Mouse (Mus musculus): Measurements from ENCODE around the gene Scgb1b30. TPM values are rescaled to one million over a fixed set of nuclear protein-coding genes. Genes with fewer than 3 reads are reported as not detected.

Gene Scgb1b30
- polyA plus RNA-seq, 1 experiment from 2014 or later: not detected

DNA sequence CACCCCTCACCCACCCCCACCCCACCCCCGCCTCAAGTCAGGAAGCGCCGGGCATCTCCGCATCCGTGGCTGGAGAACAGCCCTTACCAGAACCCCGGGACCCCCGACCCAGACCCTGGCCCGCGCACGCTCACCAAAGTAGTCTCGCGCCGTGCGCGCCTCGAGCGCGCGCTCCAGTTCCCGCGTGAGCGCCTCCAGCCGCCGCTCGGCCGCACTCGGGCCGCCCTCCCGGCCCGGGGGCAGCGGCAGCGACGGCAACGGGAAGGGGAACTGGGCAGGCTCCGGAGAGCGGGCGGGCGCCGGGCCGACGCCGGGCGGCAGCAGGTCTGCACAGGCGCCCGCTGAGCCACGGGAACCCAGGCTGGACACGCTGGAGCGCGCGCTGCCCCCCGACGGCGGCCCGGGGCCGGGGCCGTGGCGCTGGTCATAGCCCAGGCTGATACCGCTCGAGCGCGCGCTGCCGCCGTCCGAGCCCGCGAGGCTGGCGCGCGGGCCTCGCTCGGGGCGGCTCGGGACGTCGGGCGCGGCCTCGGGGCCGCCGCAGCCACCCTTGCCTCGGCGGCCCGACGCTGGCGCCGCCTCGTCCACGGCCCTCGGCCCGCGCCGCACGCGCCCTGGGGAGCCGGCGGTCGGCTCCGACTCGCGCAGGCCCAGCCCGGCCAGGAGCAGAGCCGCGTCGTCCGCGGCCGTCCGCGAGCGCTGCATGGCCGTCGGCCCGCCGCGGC is 37.3 kb downstream of the Scgb1b30 start:
- Histone ChIP-seq H3K27ac (peak overlapping the region; percentile 85), H3K9ac (peak overlapping the region; percentile 84), H3K27me3 (no peaks in the 10 kb centered on the region), H3K4me1 (peaks cover 27% of the 10 kb centered on the region), H3K4me2 (peak overlapping the region; percentile 66), H3K36me3 (no peaks in the 10 kb centered on the region), H3K9me3 (no peaks in the 10 kb centered on the region), H3K4me3 (peak overlapping the region; percentile 72)
- peak; percentile 64 for ATAC-seq (ENCODE audit: borderline replicate concordance, extremely low read depth, low FRiP score, low TSS enrichment)
- under 1% methylated on average over 96 of the region's 116 CpGs for WGBS

DNA sequence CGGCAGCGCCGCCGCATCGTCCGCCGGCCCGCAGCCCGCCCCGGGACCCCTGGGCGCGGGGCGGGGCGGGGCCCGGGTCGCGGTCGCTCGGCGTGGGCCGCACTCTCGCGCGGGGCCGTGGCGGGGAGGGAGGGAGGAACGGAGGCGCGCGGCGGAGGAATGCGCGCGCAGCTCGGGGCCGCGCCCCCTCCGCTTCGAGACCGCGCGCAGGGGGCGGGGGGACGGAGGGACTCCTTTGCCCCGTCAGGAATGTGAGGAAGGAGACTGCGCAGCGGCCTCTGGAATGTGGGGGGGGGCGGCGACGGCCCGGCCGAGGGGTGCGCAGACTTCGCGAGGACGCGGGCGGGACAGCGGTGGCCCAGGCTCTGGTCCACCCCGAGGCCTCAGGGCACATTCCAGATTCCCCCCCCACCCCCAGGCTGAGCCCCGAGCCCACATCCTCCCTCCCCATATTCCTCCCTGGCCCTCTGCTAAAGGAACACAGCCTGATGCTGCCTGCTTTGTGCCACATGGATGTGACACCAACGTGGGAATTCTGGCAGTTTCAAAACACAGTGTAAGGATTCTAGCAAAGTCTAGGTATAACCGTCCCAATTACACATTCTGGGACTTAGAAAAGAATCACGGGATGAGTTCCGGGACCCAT is 38.0 kb downstream of the Scgb1b30 start, which contains the start of gene Wtip:
TSS of gene Wtip (minus strand) at position 152 of the 646 bp plus-strand sequence.
- no peaks in the 10 kb centered on the region for H3K9me3 ChIP-seq
- peak; percentile 92 for ATAC-seq (ENCODE audit: borderline replicate concordance, extremely low read depth, low FRiP score, low TSS enrichment)
- WGBS: 4% methylated on average over 45 of the region's 65 CpGs

DNA sequence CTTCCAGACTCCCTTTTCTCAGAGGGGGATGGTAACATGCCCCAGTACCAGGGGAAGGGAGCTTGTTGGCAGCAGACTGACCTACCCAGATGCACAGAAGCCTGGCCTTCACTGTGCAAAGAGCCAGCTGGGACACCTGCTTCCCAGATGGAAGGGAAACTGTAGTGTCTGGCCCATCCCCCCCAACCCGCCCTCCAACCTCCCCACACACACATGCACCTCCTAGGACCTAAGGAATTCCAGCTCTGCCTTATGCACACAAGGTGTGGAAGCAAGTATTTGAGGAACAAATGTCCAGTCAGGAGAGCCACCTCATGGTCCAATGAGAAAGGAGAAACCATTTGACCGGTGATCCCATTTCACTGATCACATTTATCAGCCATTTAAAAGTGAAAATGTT is 39.1 kb downstream of the Scgb1b30 start:
- Histone ChIP-seq H3K9ac (no peak overlapping the region), H3K27me3 (no peaks in the 10 kb centered on the region), H3K9me3 (no peaks in the 10 kb centered on the region), H3K4me1 (peaks cover 27% of the 10 kb centered on the region), H3K27ac (peak overlapping the region; percentile 85), H3K36me3 (peaks cover under 1% of the 10 kb centered on the region; the same call in 1 of the 2 replicates), H3K4me2 (no peak overlapping the region), H3K4me3 (no peak overlapping the region)
- WGBS: 76% methylated on average over 2 of the region's 2 CpGs
- ATAC-seq (ENCODE audit: borderline replicate concordance, extremely low read depth, low FRiP score, low TSS enrichment): no peak

More for the DNA sequence above, 38.0 kb downstream of the Scgb1b30 start, which contains the start of gene Wtip:
- H3K4me1 ChIP-seq: peaks cover 27% of the 10 kb centered on the region
- H3K27me3 ChIP-seq: no peaks in the 10 kb centered on the region
- peak within 1 kb of the TSS; percentile 72 for H3K4me3 ChIP-seq
- peak within 1 kb of the TSS; percentile 84 for H3K9ac ChIP-seq
- peak within 1 kb of the TSS; percentile 85 for H3K27ac ChIP-seq
- no peaks in the 10 kb centered on the region for H3K36me3 ChIP-seq
- H3K4me2 ChIP-seq: peak within 1 kb of the TSS; percentile 66

DNA sequence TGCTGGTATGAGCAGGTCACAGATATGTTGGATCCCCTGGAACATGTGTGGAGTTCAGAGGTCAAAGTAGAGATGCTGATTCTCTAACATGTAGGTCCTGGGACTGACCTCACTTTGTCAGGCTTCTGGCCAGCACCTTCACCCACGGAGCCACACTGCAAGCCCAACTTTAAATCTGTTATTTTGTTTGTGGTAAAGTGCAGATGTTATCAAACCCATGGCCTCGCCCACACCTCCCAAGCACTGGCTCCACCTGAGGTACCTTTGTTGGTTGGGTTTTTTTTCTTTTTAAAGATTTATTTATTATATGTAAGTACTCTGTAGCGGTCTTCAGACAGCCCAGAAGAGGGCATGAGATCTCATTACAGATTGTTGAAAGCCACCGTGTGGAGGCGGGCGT is 44.3 kb downstream of the Scgb1b30 start:
- Histone ChIP-seq H3K4me2 (no peak overlapping the region), H3K9ac (no peak overlapping the region), H3K4me1 (no peaks in the 10 kb centered on the region), H3K36me3 (peaks cover 47% of the 10 kb centered on the region), H3K27me3 (no peaks in the 10 kb centered on the region), H3K4me3 (no peak overlapping the region), H3K9me3 (no peaks in the 10 kb centered on the region), H3K27ac (no peak overlapping the region)
- WGBS: 87% methylated on average over 6 of the region's 6 CpGs
- no peak for ATAC-seq (ENCODE audit: borderline replicate concordance, extremely low read depth, low FRiP score, low TSS enrichment)

DNA sequence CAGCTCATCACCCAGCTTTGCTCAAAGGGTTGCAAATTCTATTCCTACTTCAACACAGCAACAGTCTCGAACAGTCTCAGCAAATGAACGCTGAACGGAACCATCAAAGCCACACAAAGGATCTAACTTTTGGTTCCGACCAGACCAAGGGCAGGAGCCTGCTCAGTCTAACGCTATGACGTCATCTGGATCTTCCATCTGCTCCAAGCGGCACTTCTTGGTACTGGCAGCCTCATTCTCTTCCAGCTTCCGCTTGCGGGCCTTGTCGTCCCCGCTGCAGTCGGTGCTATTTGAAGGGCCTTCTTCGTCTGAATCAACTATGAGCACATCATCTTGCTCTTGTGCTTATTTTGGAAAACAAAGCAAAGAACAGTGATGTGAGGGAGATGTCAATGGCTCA is 45.9 kb downstream of the Scgb1b30 start:
- H3K4me2 ChIP-seq: no peak overlapping the region
- no peaks in the 10 kb centered on the region for H3K27me3 ChIP-seq
- no peak overlapping the region for H3K4me3 ChIP-seq
- H3K36me3 ChIP-seq: peaks cover 63% of the 10 kb centered on the region
- no peak overlapping the region for H3K27ac ChIP-seq
- ATAC-seq (ENCODE audit: borderline replicate concordance, extremely low read depth, low FRiP score, low TSS enrichment): no peak
- no peaks in the 10 kb centered on the region for H3K9me3 ChIP-seq
- no peak overlapping the region for H3K9ac ChIP-seq
- H3K4me1 ChIP-seq: no peaks in the 10 kb centered on the region
- 96% methylated on average over 13 of the region's 13 CpGs for WGBS

DNA sequence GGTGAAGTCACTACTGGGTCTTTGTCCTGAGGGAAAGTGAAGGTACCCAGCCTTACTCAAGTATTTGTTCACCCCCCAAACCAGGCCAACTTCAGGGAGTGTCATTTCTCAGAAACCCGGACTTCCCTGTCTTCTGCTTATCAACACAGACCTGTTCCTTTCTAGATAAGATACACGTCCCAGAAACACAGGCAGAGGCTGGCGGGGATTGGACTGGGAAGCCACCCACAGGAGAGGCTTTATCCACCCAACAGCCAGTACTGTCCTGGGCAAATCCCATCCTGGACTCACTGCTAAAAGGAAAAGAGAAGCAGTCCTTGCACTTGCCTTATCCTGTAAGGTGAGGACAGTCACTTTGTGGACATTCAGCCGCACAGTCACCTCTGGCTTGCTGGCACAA is 52.0 kb downstream of the Scgb1b30 start:
- no peaks in the 10 kb centered on the region for H3K4me1 ChIP-seq
- H3K27me3 ChIP-seq: no peaks in the 10 kb centered on the region
- no peaks in the 10 kb centered on the region for H3K9me3 ChIP-seq
- H3K9ac ChIP-seq: no peak overlapping the region
- no peak for ATAC-seq (ENCODE audit: borderline replicate concordance, extremely low read depth, low FRiP score, low TSS enrichment)
- H3K36me3 ChIP-seq: peaks cover 98% of the 10 kb centered on the region
- no peak overlapping the region for H3K4me3 ChIP-seq
- 76% methylated on average over 4 of the region's 4 CpGs for WGBS
- no peak overlapping the region for H3K27ac ChIP-seq
- no peak overlapping the region for H3K4me2 ChIP-seq

Other genes starting within 250 kb of the Scgb1b30 start
- gene Scgb2b26, start 150.4 kb upstream of the Scgb1b30 start, polyA plus RNA-seq (2015; fragmentation: Nextera tagmentation; extraction: Ambion mirVana): not detected in 2 replicates
- not detected in 2 replicates for gene Scgb2b27, start 81.5 kb upstream of the Scgb1b30 start, polyA plus RNA-seq (2015; fragmentation: Nextera tagmentation; extraction: Ambion mirVana)
- gene Scgb1b27, start 73.9 kb upstream of the Scgb1b30 start, polyA plus RNA-seq (2015; fragmentation: Nextera tagmentation; extraction: Ambion mirVana): not detected in 2 replicates
- gene Wtip, start 37.8 kb downstream of the Scgb1b30 start, polyA plus RNA-seq (2015; fragmentation: Nextera tagmentation; extraction: Ambion mirVana): 7.6 and 8.9 TPM in 2 replicates
- 218 and 227 TPM in 2 replicates for gene Uba2, start 74.2 kb downstream of the Scgb1b30 start, polyA plus RNA-seq (2015; fragmentation: Nextera tagmentation; extraction: Ambion mirVana)
- 57.6 and 58.1 TPM in 2 replicates for gene Pdcd2l, start 101.2 kb downstream of the Scgb1b30 start, polyA plus RNA-seq (2015; fragmentation: Nextera tagmentation; extraction: Ambion mirVana)
- gene Gpi1, start 134.9 kb downstream of the Scgb1b30 start, polyA plus RNA-seq (2015; fragmentation: Nextera tagmentation; extraction: Ambion mirVana): 252 and 264 TPM in 2 replicates
- gene Gm6096, start 155.6 kb downstream of the Scgb1b30 start, polyA plus RNA-seq (2015; fragmentation: Nextera tagmentation; extraction: Ambion mirVana): 0.57 TPM in 1 of 2 replicates, not detected in the other
- gene 4931406P16Rik, start 218.1 kb downstream of the Scgb1b30 start, polyA plus RNA-seq (2015; fragmentation: Nextera tagmentation; extraction: Ambion mirVana): 44.8 and 51.8 TPM in 2 replicates

All from lung, embryonic 15.5 days (tissue).